Mouse (Mus musculus) urinary bladder, adult 2 months (tissue): Measurements from ENCODE around the gene Vmn2r26. TPM values are rescaled to one million over a fixed set of nuclear protein-coding genes. Genes with fewer than 3 reads are reported as not detected.
"Not testable (repeated sequence)": the region's sequence is repeated elsewhere in the genome, so short reads cannot be mapped to it uniquely, and the experiment has no call there.

Source experiments
- DNase-seq: peaks from one replicate; pipeline ENCODE4 v3.0.0; 2022; ENCODE audit warnings: low spot score
- polyA plus RNA-seq: library from polyadenylated mRNA; depleted of rRNA; stranded (reverse); fragments of >200 nt; gene quantifications from 2 replicates; pipeline ENCODE4 v1.2.3, GENCODE M21; 2012; rRNA removed

The Vmn2r26 gene
- polyA plus RNA-seq, result 0.03 and 0.04 TPM in 2 replicates

DNA sequence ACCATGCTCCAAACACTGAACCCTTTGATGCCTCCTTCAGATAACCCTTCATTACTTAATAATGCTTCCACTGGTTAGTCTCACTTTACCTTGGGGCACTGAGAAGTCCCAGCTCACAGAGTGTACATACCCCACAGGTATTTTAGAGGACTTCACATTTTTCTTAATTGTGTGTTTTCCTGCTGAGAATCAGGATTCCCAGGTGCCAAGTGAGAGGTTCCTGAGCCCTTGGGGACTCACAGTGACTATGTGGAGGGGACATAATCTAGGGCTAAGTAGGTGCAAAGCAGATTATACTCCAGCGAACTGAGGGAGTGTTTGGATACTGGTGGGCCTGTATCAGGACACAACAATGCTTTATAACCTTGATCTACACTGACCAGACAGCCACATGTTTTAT lies at the start of gene Vmn2r26:
Gene Vmn2r26, plus strand, starts transcription at position 301 of the 400 bp plus-strand sequence.
- DNase-seq, result not testable (repeated sequence)

DNA sequence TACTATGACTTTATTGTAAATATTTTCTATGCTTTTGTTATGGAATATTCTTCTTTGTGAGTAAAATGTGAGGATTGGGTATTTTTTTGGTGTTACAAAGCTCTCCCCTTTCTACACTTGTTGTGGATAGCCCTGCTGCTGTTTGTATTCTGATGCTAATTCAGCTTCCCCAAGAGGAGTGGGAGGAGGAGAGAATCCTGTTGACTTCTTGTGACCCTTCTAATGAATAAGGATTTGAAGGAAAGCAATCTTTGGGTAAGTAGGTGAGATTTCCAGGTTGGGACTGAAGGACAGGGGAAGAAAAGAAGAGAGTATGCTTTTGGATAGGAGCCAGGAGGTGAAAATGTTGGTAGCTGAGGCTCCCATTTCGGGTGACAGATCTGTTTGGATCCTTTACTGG lies 3.5 kb upstream of the Vmn2r26 start:
- no peak for DNase-seq

DNA sequence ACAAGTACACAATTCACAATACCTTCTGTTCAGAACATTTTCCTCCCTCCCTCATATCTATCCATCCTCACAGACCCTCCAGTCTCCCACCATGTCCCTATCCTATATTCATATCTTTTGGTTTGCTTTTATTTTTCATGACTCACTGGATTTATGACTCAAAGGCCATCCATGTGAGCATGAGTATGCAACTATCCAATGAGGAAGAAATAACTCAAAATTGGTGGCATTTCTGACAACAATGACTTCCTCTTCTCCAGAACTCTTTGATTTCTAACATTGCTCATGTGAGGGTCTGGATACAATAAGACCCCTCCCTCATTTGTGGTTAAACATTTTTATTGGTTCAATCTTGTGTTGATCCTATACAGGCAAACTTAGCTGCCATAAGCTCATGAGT lies 24.0 kb downstream of the Vmn2r26 start:
- DNase-seq, result no peak

DNA sequence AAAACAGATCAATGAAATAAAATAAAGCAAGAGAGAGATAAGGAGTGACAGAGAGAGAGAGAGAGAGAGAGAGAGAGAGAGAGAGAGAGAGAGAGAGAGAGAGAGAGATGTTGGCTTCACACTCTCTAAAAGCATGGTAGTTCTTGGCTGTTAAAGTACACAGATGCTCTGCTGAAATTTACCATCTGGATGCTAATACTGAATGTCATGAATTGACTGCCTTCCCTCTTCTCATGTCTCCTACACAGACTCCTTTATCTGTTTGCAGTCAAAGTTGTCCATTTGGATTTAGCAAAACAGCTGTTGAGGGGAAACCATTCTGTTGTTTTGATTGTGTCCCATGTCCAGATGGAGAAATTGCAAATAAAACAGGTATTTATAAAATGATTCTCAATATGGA lies 29.2 kb downstream of the Vmn2r26 start:
- DNase-seq, result not testable (repeated sequence)

DNA sequence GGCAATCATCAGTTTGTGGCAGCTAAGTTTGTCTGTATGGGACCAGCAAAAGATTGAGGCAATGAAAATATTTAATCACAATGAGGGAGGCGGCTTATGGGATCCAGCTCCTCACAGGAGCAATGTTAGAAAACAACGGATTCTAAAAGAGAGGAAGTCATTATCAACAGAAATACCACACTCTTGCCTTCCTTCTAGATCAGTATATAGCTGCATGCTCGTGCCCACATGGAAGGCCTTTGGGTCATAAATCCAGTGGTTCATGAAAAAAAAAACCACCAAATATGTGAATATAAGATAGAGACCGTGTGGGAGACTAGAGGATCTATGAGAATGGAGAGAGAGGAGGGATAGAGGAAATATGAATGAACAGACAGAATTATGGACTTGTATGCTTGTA lies 78.0 kb downstream of the Vmn2r26 start:
- DNase-seq, result no peak

Other genes with a start within 250 kb of the Vmn2r26 start
- gene Vmn2r24, start 245.7 kb upstream of the Vmn2r26 start, polyA plus RNA-seq, result not detected in 2 replicates
- gene Vmn2r25, start 171.1 kb upstream of the Vmn2r26 start, polyA plus RNA-seq, result not detected in 2 replicates
- not detected in 2 replicates for gene Vmn2r27, start 207.3 kb downstream of the Vmn2r26 start, polyA plus RNA-seq